Mouse (Mus musculus): ENCODE measurements around the gene Bloc1s6. TPM values are rescaled to one million over a fixed set of nuclear protein-coding genes. Genes with fewer than 3 reads are reported as not detected.

Bloc1s6 gene
- polyA plus RNA-seq (2014; fragmentation: Illumina TruSeq; extraction: RNeasy Lipid Tissue Mini Kit (QIAGEN cat#74804); ENCODE audit: insufficient read depth, low read depth, low replicate concordance), result 18.3 TPM

DNA sequence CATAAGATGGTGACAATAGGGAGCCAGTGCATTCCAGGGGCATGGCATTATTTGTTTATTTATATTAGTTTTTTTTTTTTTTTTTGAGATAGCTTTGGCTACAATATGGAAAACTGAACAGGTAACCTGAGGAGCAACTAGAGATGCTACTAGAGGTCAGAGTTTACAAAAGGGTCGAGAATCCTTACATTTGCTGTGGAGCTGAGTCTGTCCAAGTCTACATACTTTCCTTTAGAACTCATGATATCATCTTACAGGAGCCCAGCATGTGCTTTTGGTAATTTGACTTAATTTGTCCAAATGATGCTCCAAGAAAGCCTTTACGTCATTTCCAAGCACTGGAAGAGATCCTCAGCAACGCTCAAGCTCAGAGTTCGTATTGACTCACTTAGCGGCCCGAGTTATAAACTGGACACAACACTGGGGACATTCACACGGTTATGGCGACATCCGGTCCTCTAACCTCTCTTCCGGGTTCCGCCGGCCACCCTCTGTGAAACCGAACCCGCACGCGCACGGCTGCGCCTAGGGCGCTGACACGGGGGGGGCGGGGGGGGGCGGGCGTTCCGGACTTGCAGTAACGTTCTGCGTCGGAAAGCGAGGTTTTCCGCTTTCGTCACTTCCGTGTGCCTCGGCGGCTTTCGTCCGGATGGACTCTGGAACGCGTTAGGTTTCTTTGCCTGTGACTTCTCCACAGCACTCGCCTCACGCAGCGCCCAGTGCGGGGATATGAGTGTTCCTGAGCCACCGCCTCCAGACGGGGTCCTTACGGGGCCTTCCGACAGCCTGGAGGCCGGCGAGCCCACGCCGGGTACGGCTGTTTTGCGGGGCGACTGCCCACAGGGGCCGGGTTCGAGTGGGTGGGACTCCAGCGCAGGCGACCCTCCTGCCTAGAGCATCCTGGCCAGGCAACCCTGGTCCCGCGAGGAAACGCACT, at the start of gene Bloc1s6:
Gene Bloc1s6 (plus strand): TSS at position 610 of the 937 bp plus-strand sequence.

GRCm38 (mm10) chr2:122702181-122703036, 35.9 kb upstream of the Bloc1s6 start, which contains the start of gene Slc30a4:
TSS of gene Slc30a4 (minus strand) at chr2:122702663.

DNA sequence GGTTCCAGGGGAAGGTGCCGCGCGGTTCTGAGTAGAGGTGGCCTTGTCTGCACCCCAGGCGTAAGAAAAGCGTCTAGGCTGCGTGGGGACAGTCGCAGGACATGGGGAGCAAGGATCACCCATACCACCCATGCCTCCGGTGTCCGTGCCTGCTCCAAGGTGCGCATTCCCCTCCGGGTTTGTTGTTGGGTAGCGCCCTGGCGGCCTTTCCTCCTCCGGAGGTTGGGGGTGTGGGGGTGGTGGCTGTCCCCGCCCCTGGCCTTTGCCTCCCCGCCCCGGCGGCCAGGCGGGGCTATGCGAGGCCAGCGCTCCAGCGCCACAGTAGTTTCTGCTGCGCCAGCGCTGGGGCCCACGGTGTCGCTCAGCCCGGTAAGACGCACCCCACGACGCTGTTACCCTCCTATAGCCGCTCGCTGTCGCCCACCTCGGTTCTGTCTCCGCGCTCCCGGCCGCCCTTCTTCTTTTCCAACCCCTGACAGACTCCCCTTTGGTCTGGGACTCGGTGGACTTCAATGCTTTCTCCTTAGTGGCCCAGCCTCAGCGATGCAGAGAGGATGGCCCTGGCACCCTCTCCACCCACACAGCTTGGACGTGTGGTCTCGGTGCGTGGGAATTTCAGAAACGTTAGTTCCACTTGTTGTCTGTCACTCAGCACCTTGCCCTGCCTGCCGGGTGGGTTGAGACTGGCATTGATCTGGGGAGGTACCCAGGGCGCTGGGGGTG, 26.9 kb downstream of the Bloc1s6 start, which contains the start of gene Sqor:
Gene Sqor (plus strand): TSS at position 167 of the 723 bp plus-strand sequence.

Other genes with a start within 250 kb of the Bloc1s6 start
- 2.3 TPM for gene Gatm, start 127.2 kb upstream of the Bloc1s6 start, polyA plus RNA-seq (2014; fragmentation: Illumina TruSeq; extraction: RNeasy Lipid Tissue Mini Kit (QIAGEN cat#74804); ENCODE audit: insufficient read depth, low read depth, low replicate concordance)
- 3.0 TPM for gene AA467197, start 101.5 kb upstream of the Bloc1s6 start, polyA plus RNA-seq (2014; fragmentation: Illumina TruSeq; extraction: RNeasy Lipid Tissue Mini Kit (QIAGEN cat#74804); ENCODE audit: insufficient read depth, low read depth, low replicate concordance)
- 7.7 TPM for gene Slc30a4, start 35.8 kb upstream of the Bloc1s6 start, polyA plus RNA-seq (2014; fragmentation: Illumina TruSeq; extraction: RNeasy Lipid Tissue Mini Kit (QIAGEN cat#74804); ENCODE audit: insufficient read depth, low read depth, low replicate concordance)
- gene Sqor, start 26.7 kb downstream of the Bloc1s6 start, polyA plus RNA-seq (2014; fragmentation: Illumina TruSeq; extraction: RNeasy Lipid Tissue Mini Kit (QIAGEN cat#74804); ENCODE audit: insufficient read depth, low read depth, low replicate concordance), result 58.5 TPM